Mouse (Mus musculus): ENCODE data around the gene Hs3st4.

The Hs3st4 gene

GRCm38 (mm10) chr7:124354035-124354434 lies 371.4 kb downstream of the Hs3st4 start:
- no peak for DNase-seq

GRCm38 (mm10) chr7:124358068-124358467 lies 375.4 kb downstream of the Hs3st4 start:
- no peak for DNase-seq

GRCm38 (mm10) chr7:124359836-124360235 lies 377.2 kb downstream of the Hs3st4 start:
- no peak for DNase-seq

- no peak for DNase-seq
Measured at GRCm38 (mm10) chr7:124372297-124372696, 389.6 kb downstream of the Hs3st4 start.

- DNase-seq: no peak
Measured at GRCm38 (mm10) chr7:124372697-124373096, 390.0 kb downstream of the Hs3st4 start.

GRCm38 (mm10) chr7:124383489-124383888 lies 400.8 kb downstream of the Hs3st4 start:
- no peak for DNase-seq

- no peak for DNase-seq
Measured at GRCm38 (mm10) chr7:124399184-124399583, 416.5 kb downstream of the Hs3st4 start.

GRCm38 (mm10) chr7:124426951-124427350 lies 444.3 kb downstream of the Hs3st4 start:
- no peak for DNase-seq
